Mouse (Mus musculus) heart, embryonic 12.5 days (tissue): ENCODE measurements around the gene Rab10. TPM values are rescaled to one million over a fixed set of nuclear protein-coding genes. Genes with fewer than 3 reads are reported as not detected.
"Not testable (repeated sequence)": the region's sequence is repeated elsewhere in the genome, so short reads cannot be mapped to it uniquely, and the experiment has no call there.

Source experiments
- ATAC-seq: fragments of 200-750 bp; cut with Nextera tagmentation; 2 replicates; pipeline ENCODE4 v1.8.0; 2017; ENCODE audit warnings: moderate TSS enrichment, moderate library complexity; ENCODE audit not compliant: insufficient number of reproducible peaks, low FRiP score
- H3K27ac ChIP-seq: fragments of 300-500 bp; sonication (generic); 2 replicates; pipeline ENCODE4 v1.5.1; 2016; ENCODE audit warnings: mild to moderate bottlenecking, moderate library complexity; ENCODE audit not compliant: poor library complexity, severe bottlenecking
- H3K27me3 ChIP-seq: fragments of 300-500 bp; sonication (generic); replicated peaks from 2 replicates; pipeline ENCODE4 v1.6.1; 2016; ENCODE audit warnings: mild to moderate bottlenecking, moderate library complexity
- H3K36me3 ChIP-seq: fragments of 300-500 bp; sonication (generic); 2 replicates; pipeline ENCODE4 v1.6.1; 2016; ENCODE audit warnings: mild to moderate bottlenecking, moderate library complexity
- H3K4me1 ChIP-seq: fragments of 300-500 bp; sonication (generic); replicated peaks from 2 replicates; pipeline ENCODE4 v1.6.1; 2016; ENCODE audit warnings: mild to moderate bottlenecking
- H3K4me2 ChIP-seq: fragments of 300-500 bp; sonication (generic); 2 replicates; pipeline ENCODE4 v1.6.1; 2016; ENCODE audit warnings: mild to moderate bottlenecking, moderate library complexity
- H3K4me3 ChIP-seq: fragments of 300-500 bp; sonication (generic); 2 replicates; pipeline ENCODE4 v1.5.1; 2016; ENCODE audit warnings: mild to moderate bottlenecking
- H3K9ac ChIP-seq: fragments of 300-500 bp; sonication (generic); 2 replicates; pipeline ENCODE4 v1.6.1; 2016; ENCODE audit warnings: mild to moderate bottlenecking, moderate library complexity
- H3K9me3 ChIP-seq: fragments of 300-500 bp; sonication (generic); replicated peaks from 2 replicates; pipeline ENCODE4 v1.6.1; 2016; ENCODE audit warnings: mild to moderate bottlenecking, moderate library complexity
- WGBS: fragments of 180-500 bp; shearing (Covaris S2); methylation state at CpG from one replicate; pipeline ENCODE4 v1.1.7; 2016; 5-methylcytosine and 5-hydroxymethylcytosine counted together
- polyA plus RNA-seq: library from polyadenylated mRNA; unstranded; fragments of >200 nt; fragmentation: Nextera tagmentation; extraction: Ambion mirVana; gene quantifications from 2 replicates; pipeline ENCODE4 v1.2.1, GENCODE M21; 2016

Gene Rab10
- polyA plus RNA-seq, 1 experiment from 2014 or later, result 96.3 TPM

GRCm38 (mm10) chr12:3325232-3325631 is 15.5 kb upstream of the Rab10 start:
- no peak overlapping the region for H3K4me3 ChIP-seq
- peaks cover under 1% of the 10 kb centered on the region; the same call in 1 of the 2 replicates for H3K9me3 ChIP-seq
- no peaks in the 10 kb centered on the region for H3K4me1 ChIP-seq
- no peak overlapping the region for H3K4me2 ChIP-seq
- no peaks in the 10 kb centered on the region for H3K36me3 ChIP-seq
- no peak for ATAC-seq
- no peak overlapping the region for H3K9ac ChIP-seq
- H3K27ac ChIP-seq, result no peak overlapping the region
- H3K27me3 ChIP-seq, result no peaks in the 10 kb centered on the region
- WGBS, result 76% methylated on average over 2 of the region's 2 CpGs

GRCm38 (mm10) chr12:3323241-3323640 is 13.5 kb upstream of the Rab10 start:
- no peak overlapping the region for H3K4me3 ChIP-seq
- H3K4me1 ChIP-seq, result no peaks in the 10 kb centered on the region
- no peak overlapping the region for H3K4me2 ChIP-seq
- WGBS, result 57% methylated on average over 6 of the region's 6 CpGs
- H3K9ac ChIP-seq, result no peak overlapping the region
- H3K36me3 ChIP-seq, result no peaks in the 10 kb centered on the region
- no peak for ATAC-seq
- no peaks in the 10 kb centered on the region for H3K27me3 ChIP-seq
- no peak overlapping the region for H3K27ac ChIP-seq
- no peaks in the 10 kb centered on the region for H3K9me3 ChIP-seq

- Histone ChIP-seq H3K27ac (no peak overlapping the region), H3K27me3 (no peaks in the 10 kb centered on the region), H3K4me2 (no peak overlapping the region), H3K9me3 (no peaks in the 10 kb centered on the region), H3K36me3 (no peaks in the 10 kb centered on the region), H3K4me3 (no peak overlapping the region), H3K9ac (no peak overlapping the region), H3K4me1 (no peaks in the 10 kb centered on the region)
- no peak for ATAC-seq
- WGBS, result 64% methylated on average over 4 of the region's 4 CpGs
Measured at GRCm38 (mm10) chr12:3319377-3319776, 9.6 kb upstream of the Rab10 start.

- 48% methylated on average over 3 of the region's 3 CpGs for WGBS
- Histone ChIP-seq H3K9me3 (no peaks in the 10 kb centered on the region), H3K27me3 (no peaks in the 10 kb centered on the region), H3K4me1 (no peaks in the 10 kb centered on the region), H3K36me3 (no peaks in the 10 kb centered on the region), H3K27ac (no peak overlapping the region), H3K9ac (no peak overlapping the region), H3K4me2 (no peak overlapping the region), H3K4me3 (no peak overlapping the region)
- ATAC-seq, result no peak
Measured at GRCm38 (mm10) chr12:3316937-3317336, 7.2 kb upstream of the Rab10 start.

GRCm38 (mm10) chr12:3316083-3316482 is 6.3 kb upstream of the Rab10 start:
- Histone ChIP-seq H3K27me3 (no peaks in the 10 kb centered on the region), H3K27ac (no peak overlapping the region), H3K4me1 (no peaks in the 10 kb centered on the region), H3K9ac (no peak overlapping the region), H3K36me3 (no peaks in the 10 kb centered on the region), H3K9me3 (no peaks in the 10 kb centered on the region), H3K4me2 (no peak overlapping the region), H3K4me3 (no peak overlapping the region)
- 35% methylated on average over 2 of the region's 2 CpGs for WGBS
- ATAC-seq, result no peak

- Histone ChIP-seq H3K27ac (no peak overlapping the region), H3K27me3 (no peaks in the 10 kb centered on the region), H3K4me1 (peaks cover 3% of the 10 kb centered on the region), H3K4me2 (no peak overlapping the region), H3K36me3 (no peaks in the 10 kb centered on the region), H3K4me3 (no peak overlapping the region), H3K9ac (no peak overlapping the region), H3K9me3 (no peaks in the 10 kb centered on the region)
- no peak for ATAC-seq
- 53% methylated on average over 3 of the region's 3 CpGs for WGBS
Measured at GRCm38 (mm10) chr12:3312886-3313285, 3.1 kb upstream of the Rab10 start.

GRCm38 (mm10) chr12:3310321-3310692 is 538 bp upstream of the Rab10 start:
- no peak; the same call in 1 of the 2 replicates for ATAC-seq
- 3% methylated on average over 15 of the region's 15 CpGs for WGBS

GRCm38 (mm10) chr12:3308541-3309241 is 1.1 kb downstream of the Rab10 start:
- H3K27me3 ChIP-seq, result no peaks in the 10 kb centered on the region
- peak overlapping the region; percentile 92 for H3K4me3 ChIP-seq
- peak overlapping the region; percentile 93 for H3K9ac ChIP-seq
- 3% methylated on average over 19 of the region's 19 CpGs for WGBS
- H3K36me3 ChIP-seq, result no peaks in the 10 kb centered on the region
- H3K4me2 ChIP-seq, result peak overlapping the region; percentile 83
- peaks cover 14% of the 10 kb centered on the region for H3K4me1 ChIP-seq
- H3K9me3 ChIP-seq, result no peaks in the 10 kb centered on the region
- H3K27ac ChIP-seq, result peak overlapping the region; percentile 98
- no peak for ATAC-seq

More at GRCm38 (mm10) chr12:3310321-3310692, 538 bp upstream of the Rab10 start:
- Histone ChIP-seq H3K27ac (peak overlapping the region; percentile 77), H3K9me3 (no peaks in the 10 kb centered on the region), H3K27me3 (no peaks in the 10 kb centered on the region), H3K36me3 (no peaks in the 10 kb centered on the region), H3K4me3 (peak overlapping the region; percentile 92), H3K9ac (peak overlapping the region; percentile 66), H3K4me1 (peaks cover 14% of the 10 kb centered on the region), H3K4me2 (peak overlapping the region; percentile 83)

GRCm38 (mm10) chr12:3307587-3307986 is 2.2 kb downstream of the Rab10 start:
- H3K4me2 ChIP-seq, result peak overlapping the region; percentile 83
- peak overlapping the region; percentile 78 for H3K9ac ChIP-seq
- peak overlapping the region; percentile 92 for H3K4me3 ChIP-seq
- H3K9me3 ChIP-seq, result no peaks in the 10 kb centered on the region
- no peaks in the 10 kb centered on the region for H3K27me3 ChIP-seq
- peaks cover 14% of the 10 kb centered on the region for H3K4me1 ChIP-seq
- 25% methylated on average over 6 of the region's 6 CpGs for WGBS
- ATAC-seq, result no peak
- H3K27ac ChIP-seq, result no peak overlapping the region
- H3K36me3 ChIP-seq, result no peaks in the 10 kb centered on the region

GRCm38 (mm10) chr12:3305238-3305637 is 4.5 kb downstream of the Rab10 start:
- H3K27me3 ChIP-seq, result no peaks in the 10 kb centered on the region
- no peak overlapping the region for H3K4me3 ChIP-seq
- ATAC-seq, result no peak
- no peak overlapping the region for H3K4me2 ChIP-seq
- no peaks in the 10 kb centered on the region for H3K36me3 ChIP-seq
- peaks cover 11% of the 10 kb centered on the region for H3K4me1 ChIP-seq
- 85% methylated on average over 2 of the region's 2 CpGs for WGBS
- H3K9me3 ChIP-seq, result no peaks in the 10 kb centered on the region
- no peak overlapping the region for H3K27ac ChIP-seq
- H3K9ac ChIP-seq, result no peak overlapping the region

GRCm38 (mm10) chr12:3297622-3298021 is 12.1 kb downstream of the Rab10 start:
- H3K27ac ChIP-seq, H3K4me1 ChIP-seq, ATAC-seq, H3K4me2 ChIP-seq, H3K36me3 ChIP-seq, H3K9me3 ChIP-seq, H3K9ac ChIP-seq, H3K4me3 ChIP-seq, H3K27me3 ChIP-seq: not testable (repeated sequence)
- WGBS, result 91% methylated on average over 6 of the region's 6 CpGs

GRCm38 (mm10) chr12:3296056-3296455 is 13.7 kb downstream of the Rab10 start:
- 75% methylated on average over 2 of the region's 2 CpGs for WGBS
- Histone ChIP-seq H3K9me3 (no peaks in the 10 kb centered on the region; the same call in 1 of the 2 replicates), H3K27me3 (no peaks in the 10 kb centered on the region), H3K4me3 (no peak overlapping the region), H3K4me2 (no peak overlapping the region), H3K27ac (no peak overlapping the region), H3K36me3 (peaks cover 5% of the 10 kb centered on the region; the same call in 1 of the 2 replicates), H3K4me1 (peaks cover 9% of the 10 kb centered on the region; the same call in 1 of the 2 replicates), H3K9ac (no peak overlapping the region)
- no peak for ATAC-seq
